Mouse (Mus musculus): ENCODE measurements around the gene Ehbp1. TPM values are rescaled to one million over a fixed set of nuclear protein-coding genes. Genes with fewer than 3 reads are reported as not detected.

Ehbp1 gene
- polyA plus RNA-seq, 1 experiment from 2014 or later, result 12.3 TPM

- DNase-seq (ENCODE audit: low spot score), result no peak
- H3K9me3 ChIP-seq (replicated peaks), result no peaks in the 10 kb centered on the region
- no peak overlapping the region for H3K27ac ChIP-seq (replicated peaks)
- no peaks in the 10 kb centered on the region for H3K27me3 ChIP-seq (ENCODE audit: low read depth, poor library complexity, severe bottlenecking)
- H3K36me3 ChIP-seq, result no peaks in the 10 kb centered on the region
- WGBS, result 85% methylated on average over 1 of the region's 1 CpGs
- H3K4me1 ChIP-seq, result peaks cover 6% of the 10 kb centered on the region; the same call in 1 of the 2 replicates
- no peak overlapping the region for H3K4me3 ChIP-seq
Observed at GRCm38 (mm10) chr11:22178569-22178968, 163.5 kb downstream of the Ehbp1 start.

- Histone ChIP-seq H3K4me3 (no peak overlapping the region), H3K9me3 (replicated peaks) (no peaks in the 10 kb centered on the region), H3K27ac (replicated peaks) (no peak overlapping the region), H3K36me3 (peaks cover 25% of the 10 kb centered on the region), H3K27me3 (ENCODE audit: low read depth, poor library complexity, severe bottlenecking) (no peaks in the 10 kb centered on the region), H3K4me1 (peaks cover 6% of the 10 kb centered on the region; the same call in 1 of the 2 replicates)
- DNase-seq (ENCODE audit: low spot score), result no peak
- 75% methylated on average over 3 of the region's 3 CpGs for WGBS
Observed at GRCm38 (mm10) chr11:22174311-22174710, 167.8 kb downstream of the Ehbp1 start.

- H3K27me3 ChIP-seq (ENCODE audit: low read depth, poor library complexity, severe bottlenecking), result no peaks in the 10 kb centered on the region
- H3K4me3 ChIP-seq, result no peak overlapping the region
- no peak overlapping the region for H3K27ac ChIP-seq (replicated peaks)
- WGBS, result 94% methylated on average over 6 of the region's 6 CpGs
- no peak for DNase-seq (ENCODE audit: low spot score)
- no peaks in the 10 kb centered on the region for H3K9me3 ChIP-seq (replicated peaks)
- H3K36me3 ChIP-seq, result peaks cover 33% of the 10 kb centered on the region
- peaks cover 4% of the 10 kb centered on the region; the same call in 1 of the 2 replicates for H3K4me1 ChIP-seq
Observed at GRCm38 (mm10) chr11:22170962-22171638, 171.0 kb downstream of the Ehbp1 start.

GRCm38 (mm10) chr11:22157882-22158281 lies 184.2 kb downstream of the Ehbp1 start:
- Histone ChIP-seq H3K27me3 (ENCODE audit: low read depth, poor library complexity, severe bottlenecking) (no peaks in the 10 kb centered on the region), H3K4me1 (no peaks in the 10 kb centered on the region), H3K27ac (replicated peaks) (no peak overlapping the region), H3K9me3 (replicated peaks) (no peaks in the 10 kb centered on the region), H3K4me3 (no peak overlapping the region), H3K36me3 (no peaks in the 10 kb centered on the region)
- no peak for DNase-seq (ENCODE audit: low spot score)
- WGBS, result 94% methylated on average over 4 of the region's 4 CpGs

GRCm38 (mm10) chr11:22156182-22156581 lies 185.9 kb downstream of the Ehbp1 start:
- 93% methylated on average over 2 of the region's 2 CpGs for WGBS
- no peaks in the 10 kb centered on the region for H3K4me1 ChIP-seq
- no peak for DNase-seq (ENCODE audit: low spot score)
- H3K36me3 ChIP-seq, result no peaks in the 10 kb centered on the region
- no peaks in the 10 kb centered on the region for H3K9me3 ChIP-seq (replicated peaks)
- H3K27ac ChIP-seq (replicated peaks), result no peak overlapping the region
- no peak overlapping the region for H3K4me3 ChIP-seq
- no peaks in the 10 kb centered on the region for H3K27me3 ChIP-seq (ENCODE audit: low read depth, poor library complexity, severe bottlenecking)

- no peak overlapping the region for H3K27ac ChIP-seq (replicated peaks)
- no peaks in the 10 kb centered on the region for H3K36me3 ChIP-seq
- no peaks in the 10 kb centered on the region for H3K27me3 ChIP-seq (ENCODE audit: low read depth, poor library complexity, severe bottlenecking)
- no peaks in the 10 kb centered on the region for H3K9me3 ChIP-seq (replicated peaks)
- H3K4me3 ChIP-seq, result no peak overlapping the region
- DNase-seq (ENCODE audit: low spot score), result no peak
- WGBS, result 93% methylated on average over 3 of the region's 3 CpGs
- no peaks in the 10 kb centered on the region for H3K4me1 ChIP-seq
Observed at GRCm38 (mm10) chr11:22155366-22156095, 186.6 kb downstream of the Ehbp1 start.

- no peaks in the 10 kb centered on the region for H3K27me3 ChIP-seq (ENCODE audit: low read depth, poor library complexity, severe bottlenecking)
- H3K9me3 ChIP-seq (replicated peaks), result no peaks in the 10 kb centered on the region
- no peak overlapping the region for H3K27ac ChIP-seq (replicated peaks)
- no peak for DNase-seq (ENCODE audit: low spot score)
- no peaks in the 10 kb centered on the region for H3K4me1 ChIP-seq
- H3K36me3 ChIP-seq, result no peaks in the 10 kb centered on the region
- WGBS, result 92% methylated on average over 9 of the region's 9 CpGs
- H3K4me3 ChIP-seq, result no peak overlapping the region
Observed at GRCm38 (mm10) chr11:22154501-22155294, 187.4 kb downstream of the Ehbp1 start.

- H3K9me3 ChIP-seq (replicated peaks), result no peaks in the 10 kb centered on the region
- no peak for DNase-seq (ENCODE audit: low spot score)
Observed at GRCm38 (mm10) chr11:22140737-22141136, 201.4 kb downstream of the Ehbp1 start.

GRCm38 (mm10) chr11:22138466-22138865 lies 203.6 kb downstream of the Ehbp1 start:
- H3K27ac ChIP-seq (replicated peaks), result no peak overlapping the region
- H3K9me3 ChIP-seq (replicated peaks), result no peaks in the 10 kb centered on the region
- no peaks in the 10 kb centered on the region for H3K4me1 ChIP-seq
- peaks cover 6% of the 10 kb centered on the region; the same call in 1 of the 2 replicates for H3K36me3 ChIP-seq
- no peak for DNase-seq (ENCODE audit: low spot score)
- no peaks in the 10 kb centered on the region for H3K27me3 ChIP-seq (ENCODE audit: low read depth, poor library complexity, severe bottlenecking)
- no peak overlapping the region for H3K4me3 ChIP-seq

More at GRCm38 (mm10) chr11:22140737-22141136, 201.4 kb downstream of the Ehbp1 start:
- Histone ChIP-seq H3K27me3 (ENCODE audit: low read depth, poor library complexity, severe bottlenecking) (no peaks in the 10 kb centered on the region), H3K27ac (replicated peaks) (no peak overlapping the region), H3K4me3 (no peak overlapping the region), H3K36me3 (peaks cover 4% of the 10 kb centered on the region), H3K4me1 (no peaks in the 10 kb centered on the region)
- WGBS, result 87% methylated on average over 2 of the region's 2 CpGs

GRCm38 (mm10) chr11:22125188-22125587 lies 216.9 kb downstream of the Ehbp1 start:
- H3K4me3 ChIP-seq, result no peak overlapping the region
- no peaks in the 10 kb centered on the region for H3K27me3 ChIP-seq (ENCODE audit: low read depth, poor library complexity, severe bottlenecking)
- H3K9me3 ChIP-seq (replicated peaks), result no peaks in the 10 kb centered on the region
- no peak overlapping the region for H3K27ac ChIP-seq (replicated peaks)
- no peaks in the 10 kb centered on the region for H3K36me3 ChIP-seq
- DNase-seq (ENCODE audit: low spot score), result no peak
- H3K4me1 ChIP-seq, result no peaks in the 10 kb centered on the region
- 100% methylated on average over 2 of the region's 2 CpGs for WGBS

- no peaks in the 10 kb centered on the region for H3K27me3 ChIP-seq (ENCODE audit: low read depth, poor library complexity, severe bottlenecking)
- no peak for DNase-seq (ENCODE audit: low spot score)
- H3K4me1 ChIP-seq, result no peaks in the 10 kb centered on the region
- no peak overlapping the region for H3K4me3 ChIP-seq
- no peaks in the 10 kb centered on the region for H3K36me3 ChIP-seq
- no peak overlapping the region for H3K27ac ChIP-seq (replicated peaks)
- 89% methylated on average over 3 of the region's 3 CpGs for WGBS
- H3K9me3 ChIP-seq (replicated peaks), result no peaks in the 10 kb centered on the region
Observed at GRCm38 (mm10) chr11:22118853-22119252, 223.2 kb downstream of the Ehbp1 start.

GRCm38 (mm10) chr11:22112161-22112560 lies 229.9 kb downstream of the Ehbp1 start:
- no peaks in the 10 kb centered on the region for H3K4me1 ChIP-seq
- 96% methylated on average over 3 of the region's 3 CpGs for WGBS
- DNase-seq (ENCODE audit: low spot score), result no peak

More at GRCm38 (mm10) chr11:22112161-22112560, 229.9 kb downstream of the Ehbp1 start:
- H3K4me3 ChIP-seq, result no peak overlapping the region
- H3K27me3 ChIP-seq (ENCODE audit: low read depth, poor library complexity, severe bottlenecking), result no peaks in the 10 kb centered on the region
- no peaks in the 10 kb centered on the region for H3K36me3 ChIP-seq
- H3K9me3 ChIP-seq (replicated peaks), result no peaks in the 10 kb centered on the region
- H3K27ac ChIP-seq (replicated peaks), result no peak overlapping the region
